Mouse (Mus musculus) MN1 (cell line): ENCODE results near the gene Rnf227.

ENCODE experiments used
- DNase-seq: peaks from one replicate; pipeline ENCODE4 v3.0.0-alpha.2; 2016; ENCODE audit warnings: low spot score

The Rnf227 gene

DNA sequence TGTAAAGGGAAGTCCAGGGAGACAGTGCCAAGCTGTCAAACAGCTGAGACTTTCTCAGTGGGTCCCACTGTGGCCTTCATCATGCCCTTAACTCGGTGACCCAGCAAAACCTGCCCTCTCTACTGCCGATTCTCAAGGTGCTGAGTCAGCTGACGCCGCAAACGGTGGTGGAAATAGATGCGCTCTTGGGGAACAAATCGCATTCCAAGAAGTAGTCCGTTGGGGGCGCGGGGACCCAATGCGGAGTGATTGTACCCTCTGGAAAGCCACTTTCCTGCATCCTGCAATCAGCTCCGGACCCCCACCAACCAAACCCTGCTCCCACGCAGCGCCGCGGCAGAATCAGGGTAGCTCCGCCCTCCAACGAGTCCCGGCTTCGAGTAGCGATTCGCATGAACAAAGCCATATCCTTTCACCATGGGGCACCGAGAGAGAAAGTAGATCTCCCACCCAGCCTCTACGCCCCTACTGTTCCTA is 8.3 kb upstream of the Rnf227 start:
- DNase-seq, result peak; percentile 42

DNA sequence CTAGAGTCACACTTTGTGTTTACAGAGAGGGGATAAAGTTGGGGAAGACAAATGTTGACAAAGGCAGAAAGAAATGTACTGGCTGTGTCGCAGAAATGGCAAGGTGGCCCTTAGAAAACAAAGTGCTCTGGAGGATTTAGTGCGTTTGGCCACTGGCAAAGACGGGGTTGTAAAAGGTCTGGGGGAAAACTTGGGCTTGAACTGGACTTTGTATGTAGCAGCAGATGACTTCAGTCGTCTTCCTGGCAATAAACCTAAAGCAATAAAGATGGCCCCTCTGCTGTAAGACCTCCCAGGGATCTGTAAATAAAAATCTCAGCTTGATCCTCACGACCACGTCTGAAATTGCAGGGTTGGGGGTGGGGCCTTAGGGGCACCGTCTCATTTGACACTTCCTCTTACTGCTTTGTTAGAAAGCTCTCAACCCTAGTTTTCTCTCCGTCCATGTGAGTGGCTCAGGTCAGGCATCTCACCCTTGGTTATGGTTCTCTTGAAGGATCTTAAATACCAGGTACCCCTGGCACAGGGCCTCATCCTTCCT is 7.5 kb upstream of the Rnf227 start:
- DNase-seq, result no peak

DNA sequence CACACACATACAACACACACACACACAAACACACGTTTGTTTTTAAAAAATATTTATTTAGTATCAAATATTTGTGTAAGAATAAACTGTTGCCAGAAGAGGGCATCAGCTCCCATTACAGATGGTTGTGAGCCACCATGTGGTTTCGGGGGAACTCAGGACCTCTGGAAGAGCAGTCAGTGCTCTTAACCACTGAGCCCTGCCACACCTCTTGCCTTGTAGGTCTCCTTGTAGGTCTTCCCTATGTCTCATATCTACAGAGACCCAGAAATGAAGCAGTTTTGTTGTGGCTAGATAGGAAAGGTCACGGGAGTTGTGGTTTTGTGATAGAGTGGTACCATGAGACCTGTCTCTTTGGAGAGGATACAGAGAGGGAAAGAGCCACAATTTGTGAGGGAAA is 6.3 kb upstream of the Rnf227 start:
- DNase-seq, result no peak

DNA sequence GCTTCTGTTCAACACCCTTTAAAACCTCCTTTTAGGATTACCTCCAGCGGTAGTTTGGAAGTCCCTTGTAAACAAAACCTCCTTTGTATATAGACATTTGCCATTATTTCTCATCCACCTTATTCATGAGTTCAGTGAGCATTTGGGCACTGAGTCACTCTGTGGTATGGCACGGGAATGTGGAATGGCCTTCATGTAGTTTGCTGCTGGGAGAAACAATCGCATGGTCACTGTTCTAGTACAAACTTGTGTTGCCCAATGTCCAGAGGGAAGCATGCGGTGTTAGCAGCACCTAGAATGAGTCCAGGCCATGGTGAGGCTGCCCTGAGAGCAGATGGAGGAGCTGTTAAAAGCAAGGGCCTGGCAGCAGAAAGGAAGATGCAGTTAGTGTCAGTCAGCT is 5.5 kb upstream of the Rnf227 start:
- DNase-seq, result no peak

DNA sequence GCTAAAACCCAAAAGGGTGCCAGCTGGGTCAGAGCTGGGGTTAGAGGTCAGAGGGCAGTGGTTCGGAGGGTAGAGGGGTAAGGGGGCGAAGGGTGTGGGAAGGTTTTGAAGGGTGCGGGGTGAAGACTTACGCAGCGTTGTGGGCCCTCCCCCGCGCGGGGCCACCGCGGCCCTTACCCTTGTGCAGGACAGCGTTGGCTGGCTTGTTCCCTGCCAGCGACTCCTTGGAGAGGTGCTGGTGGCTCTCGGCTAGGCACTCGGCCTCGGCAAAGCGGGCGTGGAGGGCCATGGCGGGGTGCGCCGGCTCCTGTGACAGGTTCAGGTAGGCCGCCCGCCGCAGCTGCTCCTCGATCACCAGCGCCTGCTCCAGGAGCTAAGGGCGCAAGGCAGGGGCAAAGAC is 6.2 kb downstream of the Rnf227 start:
- DNase-seq, result no peak

DNA sequence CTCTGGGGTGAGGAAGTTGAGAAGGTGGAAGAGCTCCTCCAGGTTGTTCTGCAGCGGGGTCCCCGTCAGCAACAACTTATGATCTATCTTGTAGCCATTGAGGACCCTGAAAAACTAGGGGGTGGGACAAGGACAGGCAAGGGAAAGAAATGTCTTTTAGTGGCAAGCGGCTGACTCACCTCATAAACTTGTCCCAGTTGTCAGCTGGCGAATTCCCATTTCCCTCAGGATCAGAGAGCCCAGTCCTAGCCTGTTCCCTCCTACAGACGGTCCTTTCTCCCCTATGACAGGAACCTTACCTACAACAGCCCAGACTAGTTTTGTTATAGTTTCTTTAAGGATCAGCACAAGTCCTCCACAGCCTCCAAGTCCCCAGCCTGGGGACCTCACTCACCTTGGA is 16.3 kb downstream of the Rnf227 start:
- no peak for DNase-seq

DNA sequence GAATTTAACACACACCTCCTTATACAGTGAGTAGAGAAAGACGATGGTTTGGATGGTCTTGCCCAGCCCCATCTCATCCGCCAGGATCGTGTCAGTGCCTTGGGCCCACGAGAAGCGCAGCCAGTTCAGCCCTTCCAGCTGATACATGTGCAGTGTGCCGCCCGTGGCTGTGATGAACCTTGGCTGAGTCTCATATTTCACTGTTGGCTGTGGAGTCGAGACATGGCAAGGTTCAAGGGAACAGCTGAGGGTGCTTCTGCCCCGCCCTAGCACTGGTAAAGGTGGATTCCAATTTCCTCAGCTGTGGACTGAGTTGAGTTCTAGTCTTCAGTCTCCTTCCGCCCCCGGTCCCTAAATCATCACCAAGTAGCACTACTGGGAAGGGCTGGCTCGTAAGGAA is 17.4 kb downstream of the Rnf227 start:
- DNase-seq, result no peak

DNA sequence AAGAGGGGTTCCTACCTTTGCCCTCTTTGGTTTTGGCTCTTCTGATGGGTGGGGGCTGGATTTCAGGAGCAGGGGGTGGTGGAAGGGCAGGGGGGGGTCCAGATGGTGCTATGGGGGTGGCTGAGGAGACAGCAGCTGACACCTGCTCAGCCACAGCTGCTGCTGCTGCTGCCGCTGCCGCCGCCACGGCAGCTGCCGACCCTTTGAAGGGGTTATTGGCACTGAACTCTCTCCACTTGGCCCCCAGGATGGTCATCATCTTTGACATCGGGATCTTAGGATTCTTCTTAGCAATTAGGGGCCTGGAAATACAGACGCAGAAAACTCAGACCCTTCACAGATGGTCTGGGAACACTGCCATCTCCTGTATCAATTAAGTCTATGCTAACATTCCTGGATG is 21.8 kb downstream of the Rnf227 start:
- DNase-seq, result no peak

DNA sequence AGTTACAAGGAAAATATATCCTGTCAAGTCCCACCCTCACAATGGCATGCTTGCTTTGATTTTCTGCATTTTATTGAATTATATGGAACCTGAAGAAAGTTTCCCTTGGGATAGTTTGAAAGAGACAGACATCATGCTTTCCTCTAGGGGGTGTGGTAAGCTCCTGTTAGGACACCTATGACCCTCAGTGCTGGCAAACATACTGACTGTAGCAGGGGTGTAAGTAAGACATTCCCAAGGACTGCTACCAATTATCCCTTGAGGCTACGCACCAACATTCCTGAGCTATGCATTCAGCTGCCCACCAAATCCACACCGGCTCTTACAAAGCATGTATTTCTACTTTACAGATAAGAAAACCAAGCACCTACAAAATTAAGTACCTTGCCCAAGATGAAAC is 22.2 kb downstream of the Rnf227 start:
- DNase-seq, result no peak

DNA sequence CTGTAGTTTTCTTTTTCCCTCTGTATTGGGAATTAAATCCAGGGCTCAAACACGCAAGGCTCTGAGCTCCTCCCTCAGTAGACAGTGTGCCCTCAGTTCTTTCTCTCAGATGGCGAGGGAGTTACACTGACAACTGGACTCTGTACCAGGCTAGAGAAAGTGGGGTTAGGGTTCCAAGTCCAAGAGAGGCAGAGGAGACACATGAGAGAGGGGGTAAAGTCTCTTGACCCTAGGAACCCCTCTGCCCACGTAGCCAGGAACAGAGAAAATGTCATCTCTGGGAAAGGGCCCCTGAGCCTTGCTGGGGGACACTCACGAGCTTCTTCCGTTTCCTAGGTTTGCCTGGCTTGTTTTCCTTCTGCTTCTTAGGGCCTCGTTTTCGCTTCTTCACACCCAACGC is 24.1 kb downstream of the Rnf227 start:
- no peak for DNase-seq

DNA sequence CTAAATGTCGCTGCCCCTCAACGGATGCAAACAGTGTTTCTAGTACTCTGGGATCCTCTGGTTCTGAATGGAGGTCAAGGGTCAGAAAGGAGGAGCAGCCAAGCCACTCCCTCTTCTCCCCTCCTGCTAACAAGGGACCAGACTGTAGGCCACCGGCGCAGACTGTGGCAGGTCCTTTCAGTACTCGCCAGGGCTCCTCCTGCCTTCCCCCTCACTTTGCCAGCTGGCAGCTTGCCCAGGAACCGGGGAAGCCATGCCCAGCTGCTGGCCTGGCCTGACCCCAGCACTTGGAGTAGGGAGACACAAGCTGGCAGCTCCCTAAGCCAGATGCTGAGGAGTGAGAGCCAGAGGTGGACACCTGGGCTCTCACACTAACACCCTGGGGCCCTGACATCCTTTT is 24.6 kb downstream of the Rnf227 start:
- DNase-seq, result peak; percentile 95

DNA sequence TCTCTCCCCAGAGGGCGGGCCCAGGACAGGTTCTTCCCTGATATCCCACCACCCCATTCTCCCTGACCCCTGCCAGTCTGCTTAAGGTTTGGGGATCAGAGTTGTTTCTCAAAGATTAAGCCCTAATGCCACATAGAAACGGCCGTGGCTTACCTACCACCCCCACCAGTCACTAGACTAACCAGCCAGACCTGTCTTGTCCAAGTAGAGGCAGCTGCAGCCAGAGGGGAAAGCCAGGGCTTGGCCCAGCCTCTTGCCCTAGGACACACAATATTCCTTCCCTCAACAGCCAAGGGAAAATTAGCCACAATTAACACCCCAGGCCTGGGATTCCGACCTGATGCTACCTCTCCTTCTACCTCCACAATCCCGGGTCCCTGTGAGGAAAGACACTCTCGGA is 25.5 kb downstream of the Rnf227 start:
- no peak for DNase-seq

DNA sequence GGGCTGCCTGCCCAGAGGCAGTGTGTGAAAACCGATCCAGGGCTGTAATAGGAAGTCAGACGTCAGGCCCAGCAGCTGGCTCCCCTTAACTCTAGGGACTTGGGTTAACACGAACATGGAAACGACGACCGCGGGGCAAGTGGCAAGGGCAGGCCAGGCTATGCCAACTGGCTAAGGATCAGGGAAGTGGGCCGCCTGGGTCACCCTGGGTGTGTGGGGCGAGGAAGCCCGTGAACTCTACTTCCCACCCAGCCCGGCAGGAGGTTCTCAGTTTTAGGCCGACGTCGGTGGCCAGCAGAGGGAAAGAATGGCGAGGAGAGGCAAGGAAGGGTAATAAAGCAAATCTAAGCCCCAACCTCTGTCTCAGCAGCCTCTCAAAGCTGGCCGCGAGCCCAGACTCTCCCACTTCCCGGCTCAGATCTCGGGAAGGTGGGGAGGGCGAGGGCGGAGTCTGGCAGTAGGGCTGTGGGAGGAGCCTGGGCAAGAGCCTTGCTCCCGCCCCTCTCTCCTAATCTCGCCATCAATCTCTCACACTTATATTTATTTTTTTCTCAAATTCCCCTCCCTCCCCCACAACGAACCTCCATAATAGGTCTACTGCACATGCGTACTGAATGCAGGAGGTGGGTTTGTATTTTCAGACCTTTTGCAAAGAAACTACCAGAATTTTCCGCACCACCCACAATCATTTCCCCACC is 26.0 kb downstream of the Rnf227 start:
- peak; percentile 94 for DNase-seq

DNA sequence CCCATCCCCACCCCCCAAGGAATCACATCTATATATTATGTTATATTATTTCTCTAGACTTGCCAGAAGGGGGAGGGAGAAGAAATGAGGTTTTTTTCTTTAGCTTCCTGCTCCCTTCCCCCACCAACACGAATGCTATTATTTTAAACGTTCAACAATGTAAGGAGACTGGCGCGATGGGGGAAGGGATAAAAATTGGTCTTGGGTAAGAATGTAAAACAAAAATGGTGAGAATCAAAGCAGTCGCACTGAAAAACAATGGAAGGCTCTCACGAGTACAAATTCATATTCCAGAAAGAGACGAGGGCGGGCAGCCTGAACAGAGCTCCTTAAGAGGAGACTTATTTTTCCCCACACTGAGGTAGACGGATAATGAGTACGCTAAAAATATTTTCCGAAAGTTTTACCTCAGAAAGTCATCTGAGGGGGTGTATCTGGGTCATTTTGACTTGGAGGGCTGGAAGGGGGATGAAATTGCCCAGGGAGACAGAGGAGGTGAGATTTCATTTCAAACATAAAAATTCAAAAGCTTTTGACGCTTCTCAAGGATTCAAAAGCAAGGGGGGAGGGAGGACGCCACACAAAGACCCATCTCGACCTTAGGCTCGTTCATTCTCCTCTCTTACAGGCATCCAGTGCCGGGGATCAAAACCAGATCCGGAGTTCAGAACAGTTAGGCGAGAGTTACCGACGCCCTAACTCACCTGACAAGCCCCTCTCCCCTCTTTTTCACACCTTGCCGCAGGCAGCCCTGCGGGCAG is 26.8 kb downstream of the Rnf227 start:
- DNase-seq, result peak; percentile 64

DNA sequence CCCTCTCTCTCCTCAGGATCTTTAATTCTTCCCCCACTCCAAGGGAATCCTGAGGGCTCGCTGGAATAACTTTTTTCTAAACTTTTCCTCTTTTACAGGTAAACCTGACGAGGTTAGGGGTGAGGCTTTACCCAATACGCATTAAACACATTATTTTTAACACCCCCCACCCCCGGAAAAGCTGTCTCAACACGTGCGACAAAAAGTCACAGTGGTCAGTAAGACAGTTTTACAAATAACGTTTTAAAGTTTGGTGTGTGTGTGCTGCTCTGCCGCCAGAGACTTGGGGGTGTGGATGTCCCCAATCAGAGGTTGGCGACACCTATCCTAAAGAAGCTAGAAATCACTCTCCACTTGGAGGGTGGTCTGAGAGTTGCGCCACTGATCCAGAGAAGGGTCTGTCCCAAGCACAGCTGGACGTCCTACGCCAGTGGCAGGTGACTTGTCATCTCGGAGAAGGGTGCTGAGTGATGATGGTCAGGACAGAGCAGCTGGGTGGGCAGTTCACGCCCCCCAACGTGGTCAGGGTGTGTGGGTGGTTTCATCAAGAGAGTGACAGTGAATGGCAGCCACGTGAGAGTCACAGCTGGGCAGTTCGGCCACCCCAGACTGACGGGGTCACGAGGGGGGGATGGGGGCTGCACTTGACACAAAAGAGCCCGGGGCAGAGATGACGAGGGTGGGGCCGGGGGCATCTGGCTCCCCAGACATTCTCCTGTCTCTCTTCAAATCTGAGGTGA is 27.5 kb downstream of the Rnf227 start:
- peak; percentile 28 for DNase-seq

DNA sequence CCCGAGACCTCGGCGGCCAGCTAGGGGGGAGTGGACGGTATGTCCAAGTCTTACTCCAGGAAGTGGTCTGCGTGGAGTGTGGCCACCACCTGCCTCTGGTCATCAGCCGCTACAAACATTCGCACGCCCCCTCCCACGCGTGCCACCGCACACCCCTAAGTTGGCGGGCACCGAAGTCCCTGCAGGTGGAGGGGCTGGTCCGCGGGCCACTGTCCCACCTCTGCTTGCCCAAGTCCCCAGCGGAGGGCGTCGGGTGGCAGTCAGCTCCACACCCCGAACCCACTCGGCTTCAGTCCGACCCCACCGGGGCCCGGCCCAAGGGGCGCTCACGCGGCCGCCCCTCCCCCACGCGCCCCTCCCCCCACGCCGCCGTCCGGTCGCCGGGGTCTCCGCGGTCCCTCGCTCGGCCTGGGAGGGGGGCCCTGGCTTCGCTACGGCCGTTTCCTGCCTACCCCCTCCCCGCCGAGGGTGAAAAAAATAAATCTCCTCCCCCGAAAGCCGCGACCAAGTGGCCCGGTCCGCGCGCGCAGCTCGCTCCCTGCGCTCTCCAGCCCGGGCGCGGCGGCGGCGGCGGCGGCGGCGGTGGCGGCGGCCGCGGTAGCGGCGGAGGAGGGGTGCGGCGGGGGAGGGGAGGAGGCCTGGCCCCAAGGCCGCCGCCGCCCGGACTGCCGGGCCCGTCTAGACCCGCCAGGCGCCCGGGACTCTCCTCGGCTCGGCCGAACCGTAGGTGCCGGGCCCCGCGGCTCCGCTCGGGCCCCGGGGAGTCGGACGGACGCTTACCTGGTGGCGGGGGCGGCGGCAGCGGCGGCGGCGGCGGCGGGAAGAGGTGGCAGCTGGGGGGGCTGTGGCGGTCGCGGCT is 28.3 kb downstream of the Rnf227 start:
- peak; percentile 67 for DNase-seq

DNA sequence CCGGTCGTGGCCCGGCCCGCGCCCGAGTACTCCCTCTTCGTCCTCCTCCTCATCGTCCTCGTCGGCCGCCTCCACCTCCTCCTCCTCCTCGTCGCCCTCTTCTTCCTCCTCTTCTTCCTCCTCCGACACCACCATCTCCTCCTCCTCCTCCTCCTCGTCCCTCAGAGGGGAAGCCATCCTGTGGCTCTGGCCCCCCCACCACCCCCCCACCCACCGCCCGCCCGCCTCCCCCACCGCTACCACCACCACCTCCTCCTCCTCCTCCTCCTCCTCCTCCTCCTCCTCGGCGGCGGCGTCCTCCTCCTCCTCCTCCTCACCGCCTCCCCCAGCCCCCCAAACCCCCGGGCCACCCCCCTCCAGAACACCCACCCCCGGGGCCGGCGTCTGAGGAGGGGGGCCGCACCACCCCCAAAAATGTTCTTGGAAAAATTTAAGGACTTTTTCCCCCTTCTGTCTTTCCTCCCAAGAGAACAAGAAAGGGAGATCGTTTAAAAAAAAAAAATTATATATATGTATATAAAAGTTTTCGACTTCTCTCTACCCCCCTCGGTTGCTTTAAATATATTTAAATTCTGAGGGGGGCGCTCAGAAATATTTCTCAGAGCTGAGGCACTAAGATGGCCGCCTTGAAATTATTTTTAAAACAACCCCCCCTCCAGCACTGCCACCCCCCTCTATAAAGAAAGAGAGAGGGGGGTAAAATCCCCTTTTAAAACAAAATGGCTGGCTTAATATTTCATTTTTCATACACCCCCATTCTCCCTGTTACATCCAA is 29.1 kb downstream of the Rnf227 start, which contains the start of gene Chd3:
Gene Chd3, minus strand, starts transcription at position 192 of the 775 bp plus-strand sequence.
- no peak for DNase-seq

DNA sequence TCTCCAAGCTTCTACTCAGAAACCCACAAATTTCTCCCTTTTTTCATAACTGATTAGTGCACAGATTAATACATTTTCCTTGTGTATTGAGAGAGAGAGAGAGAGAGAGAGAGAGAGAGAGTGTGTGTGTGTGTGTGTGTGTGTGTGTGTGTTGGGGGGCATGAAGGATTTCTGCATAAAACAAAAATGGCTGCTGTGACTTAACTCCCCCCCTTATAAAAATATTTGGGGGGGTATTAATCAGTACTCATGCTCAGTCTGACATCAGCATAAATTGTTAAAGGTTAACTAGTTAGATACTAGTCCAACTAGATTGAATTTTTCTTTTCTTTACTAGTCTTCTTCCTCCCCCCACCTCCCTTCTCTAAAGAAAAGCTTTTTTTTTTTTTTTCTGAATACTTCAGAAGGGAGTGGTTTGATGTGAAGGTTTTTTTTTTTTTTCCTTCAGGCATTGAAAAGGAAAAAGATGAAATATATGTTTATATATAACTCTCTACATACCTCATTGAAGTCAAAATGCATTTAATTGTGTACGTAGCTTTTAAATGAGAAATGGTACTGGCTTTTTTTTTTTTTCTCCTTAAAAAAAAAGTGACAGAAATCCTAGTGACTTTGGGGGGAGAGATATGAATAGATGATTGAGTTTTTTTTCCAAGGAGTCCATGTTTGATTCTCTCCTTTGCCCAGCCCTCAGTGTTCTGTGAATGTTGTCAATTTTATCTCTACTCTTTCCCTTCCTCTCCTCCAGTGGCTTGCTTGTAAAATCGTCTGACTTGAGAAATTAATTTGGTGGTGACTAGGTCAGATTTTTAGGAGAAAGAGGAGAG is 29.9 kb downstream of the Rnf227 start:
- no peak for DNase-seq

DNA sequence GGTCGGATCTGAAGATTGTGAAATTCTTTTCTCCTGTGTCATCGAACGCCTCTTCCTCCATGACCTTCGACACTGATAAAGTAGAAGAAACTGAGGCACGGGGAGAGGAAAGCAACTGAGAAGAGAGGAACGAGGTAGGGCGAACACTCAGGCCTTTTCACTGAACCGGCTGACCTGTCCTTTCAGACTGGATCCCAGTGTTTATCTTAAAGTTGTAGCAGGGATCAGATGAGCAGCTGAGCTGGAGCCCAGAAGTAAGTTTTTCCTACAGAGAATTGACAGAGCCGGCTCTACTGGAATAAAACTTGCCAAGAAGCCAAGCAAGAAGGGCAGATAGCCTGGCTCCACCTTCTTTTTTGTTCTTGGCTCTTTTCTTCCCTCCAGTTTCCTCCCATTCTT is 30.6 kb downstream of the Rnf227 start:
- DNase-seq, result no peak

DNA sequence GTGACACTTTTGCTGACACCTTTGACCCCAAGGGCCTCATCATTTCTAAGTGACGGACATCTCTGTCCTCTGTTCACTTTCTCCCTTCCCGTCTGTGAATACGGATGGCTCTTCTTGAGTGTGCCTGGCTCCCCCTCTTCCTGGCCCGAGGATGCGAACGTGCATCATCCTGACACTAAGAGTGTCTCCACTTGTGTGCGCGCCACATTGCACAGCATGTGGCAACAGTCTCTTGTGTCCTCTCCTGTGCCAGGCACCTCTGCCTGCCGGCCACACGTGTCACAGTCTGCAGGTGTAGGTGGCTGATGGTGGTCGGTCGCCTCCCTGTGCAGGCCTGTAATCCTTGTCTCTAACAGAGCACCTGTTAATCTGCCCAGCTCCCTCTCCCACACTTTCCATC is 31.3 kb downstream of the Rnf227 start:
- DNase-seq, result no peak
